Mouse (Mus musculus): ENCODE data around the gene Hephl1. TPM values are rescaled to one million over a fixed set of nuclear protein-coding genes. Genes with fewer than 3 reads are reported as not detected.

Gene Hephl1
- polyA plus RNA-seq (2015; fragmentation: Nextera tagmentation; extraction: Ambion mirVana): not detected in 2 replicates

DNA sequence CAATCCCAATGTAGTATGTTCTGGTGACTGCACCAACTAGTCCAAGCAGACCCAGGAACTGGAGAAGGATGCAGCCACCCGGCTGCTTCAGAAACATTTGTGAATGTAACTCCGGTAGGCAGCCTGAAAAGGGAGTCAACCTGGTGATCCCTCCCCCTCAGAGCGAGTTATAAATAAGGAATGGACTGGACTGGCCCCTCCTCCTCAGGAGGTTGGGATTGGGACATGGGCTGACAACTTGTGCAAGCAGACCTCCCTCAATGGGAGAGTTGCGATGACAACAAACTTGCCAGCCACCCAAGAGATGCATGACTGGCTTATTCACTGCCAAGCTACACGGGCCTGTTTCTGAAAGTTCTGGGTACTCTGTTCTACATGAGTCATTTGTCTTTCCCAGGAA, at the start of gene Hephl1:
TSS of gene Hephl1 (minus strand) at position 101 of the 400 bp plus-strand sequence.
- Histone ChIP-seq H3K4me1 (ENCODE audit: insufficient read depth, low read length) (no peaks in the 10 kb centered on the region), H3K4me2 (replicated peaks; ENCODE audit: low read depth, low read length) (no peak within 1 kb of the TSS), H3K4me3 (ENCODE audit: low read length) (no peak within 1 kb of the TSS), H3K36me3 (ENCODE audit: insufficient read depth, low read length) (no peaks in the 10 kb centered on the region), H3K27ac (ENCODE audit: low read length) (no peak within 1 kb of the TSS), H3K9me3 (ENCODE audit: low read length) (no peaks in the 10 kb centered on the region), H3K9ac (replicated peaks; ENCODE audit: low read length) (no peak within 1 kb of the TSS), H3K27me3 (ENCODE audit: insufficient read depth, low read length) (no peaks in the 10 kb centered on the region)
- WGBS: 71% methylated on average over 5 of the region's 5 CpGs
- ATAC-seq (ENCODE audit: low FRiP score, low TSS enrichment): no peak

DNA sequence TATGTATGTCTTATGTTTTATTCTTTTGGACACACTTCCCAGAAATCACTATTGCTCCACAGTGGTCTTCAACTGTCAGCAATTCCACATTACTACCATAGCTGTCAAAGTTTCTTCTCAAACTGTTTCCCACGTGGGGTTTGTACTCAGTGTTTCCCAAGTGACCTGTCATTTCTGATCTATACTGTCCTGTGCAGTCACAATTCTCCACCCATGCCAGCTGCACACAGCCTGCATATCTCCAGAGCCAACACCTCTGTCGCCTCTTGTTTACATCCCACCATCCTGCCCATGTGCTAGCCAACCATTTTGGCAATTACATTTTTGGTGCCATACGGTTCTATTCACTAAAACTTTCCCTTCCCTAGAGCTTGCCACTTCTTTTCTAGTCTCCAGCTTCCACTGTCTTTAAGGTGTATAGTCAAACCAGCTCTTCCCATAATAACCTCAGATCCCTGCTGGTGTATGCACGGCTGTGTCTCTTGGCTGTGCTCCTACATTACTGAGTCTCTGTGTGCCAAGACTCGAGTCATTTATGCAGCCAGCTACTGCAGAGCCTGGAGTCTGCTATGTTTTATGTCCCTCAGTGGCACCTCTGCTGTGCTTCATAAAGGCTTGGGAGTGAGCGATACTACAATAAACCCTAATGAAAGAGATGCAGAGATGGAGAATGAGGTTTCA, 37.5 kb upstream of the Hephl1 start:
- no peaks in the 10 kb centered on the region for H3K27me3 ChIP-seq (ENCODE audit: insufficient read depth, low read length)
- no peak overlapping the region for H3K4me2 ChIP-seq (replicated peaks; ENCODE audit: low read depth, low read length)
- WGBS: 73% methylated on average over 6 of the region's 6 CpGs
- no peak overlapping the region for H3K4me3 ChIP-seq (ENCODE audit: low read length)
- H3K36me3 ChIP-seq (ENCODE audit: insufficient read depth, low read length): no peaks in the 10 kb centered on the region
- no peak for ATAC-seq (ENCODE audit: low FRiP score, low TSS enrichment)
- H3K27ac ChIP-seq (ENCODE audit: low read length): no peak overlapping the region
- H3K4me1 ChIP-seq (ENCODE audit: insufficient read depth, low read length): no peaks in the 10 kb centered on the region
- no peaks in the 10 kb centered on the region for H3K9me3 ChIP-seq (ENCODE audit: low read length)
- H3K9ac ChIP-seq (replicated peaks; ENCODE audit: low read length): no peak overlapping the region

DNA sequence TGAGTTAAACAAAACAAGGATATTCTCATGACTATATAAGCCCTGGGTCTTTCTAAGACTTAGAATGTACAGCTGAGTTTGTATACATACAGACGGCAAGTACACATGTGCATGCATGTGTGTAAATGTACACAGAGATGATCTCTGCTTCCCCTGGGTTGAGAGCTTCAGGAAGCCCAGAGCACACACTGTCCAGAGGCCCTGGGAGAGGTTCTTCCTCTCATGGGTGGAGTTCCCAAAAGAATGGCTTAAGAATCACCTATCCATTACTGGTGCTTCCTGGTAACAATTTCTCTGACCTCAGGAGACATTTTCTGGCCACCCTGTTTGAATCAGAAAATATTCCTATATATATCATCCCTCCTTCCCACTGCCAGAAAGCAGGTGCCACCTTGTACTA, 28.6 kb upstream of the Hephl1 start:
- Histone ChIP-seq H3K4me1 (ENCODE audit: insufficient read depth, low read length) (no peaks in the 10 kb centered on the region), H3K4me3 (ENCODE audit: low read length) (no peak overlapping the region), H3K27me3 (ENCODE audit: insufficient read depth, low read length) (no peaks in the 10 kb centered on the region), H3K27ac (ENCODE audit: low read length) (no peak overlapping the region), H3K9me3 (ENCODE audit: low read length) (no peaks in the 10 kb centered on the region), H3K36me3 (ENCODE audit: insufficient read depth, low read length) (no peaks in the 10 kb centered on the region), H3K9ac (replicated peaks; ENCODE audit: low read length) (no peak overlapping the region), H3K4me2 (replicated peaks; ENCODE audit: low read depth, low read length) (no peak overlapping the region)
- ATAC-seq (ENCODE audit: low FRiP score, low TSS enrichment): no peak
- WGBS: 91% methylated on average over 1 of the region's 1 CpGs

DNA sequence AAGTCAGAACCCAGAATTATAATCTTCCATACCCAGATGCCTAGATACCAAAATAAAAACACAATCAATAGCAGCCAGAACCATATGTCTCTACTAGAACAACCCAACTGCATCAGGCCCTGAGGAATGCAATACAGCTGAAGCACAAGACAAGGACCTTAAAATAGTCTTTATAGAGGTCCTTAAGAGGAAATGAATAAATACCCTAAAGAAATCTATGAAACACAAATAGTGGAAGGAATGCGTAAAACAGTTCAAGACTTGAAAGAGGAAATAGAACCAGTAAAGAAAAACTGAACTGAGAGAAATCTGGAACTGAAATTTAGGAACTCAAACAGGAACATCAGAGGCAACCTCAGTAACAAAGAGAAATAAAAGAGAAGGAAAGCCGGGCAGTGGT, 14.0 kb upstream of the Hephl1 start:
- Histone ChIP-seq H3K36me3 (ENCODE audit: insufficient read depth, low read length) (no peaks in the 10 kb centered on the region), H3K27me3 (ENCODE audit: insufficient read depth, low read length) (no peaks in the 10 kb centered on the region), H3K4me2 (replicated peaks; ENCODE audit: low read depth, low read length) (no peak overlapping the region), H3K4me3 (ENCODE audit: low read length) (no peak overlapping the region), H3K27ac (ENCODE audit: low read length) (no peak overlapping the region), H3K9me3 (ENCODE audit: low read length) (no peaks in the 10 kb centered on the region), H3K9ac (replicated peaks; ENCODE audit: low read length) (no peak overlapping the region), H3K4me1 (ENCODE audit: insufficient read depth, low read length) (no peaks in the 10 kb centered on the region)
- 95% methylated on average over 2 of the region's 2 CpGs for WGBS
- no peak for ATAC-seq (ENCODE audit: low FRiP score, low TSS enrichment)

DNA sequence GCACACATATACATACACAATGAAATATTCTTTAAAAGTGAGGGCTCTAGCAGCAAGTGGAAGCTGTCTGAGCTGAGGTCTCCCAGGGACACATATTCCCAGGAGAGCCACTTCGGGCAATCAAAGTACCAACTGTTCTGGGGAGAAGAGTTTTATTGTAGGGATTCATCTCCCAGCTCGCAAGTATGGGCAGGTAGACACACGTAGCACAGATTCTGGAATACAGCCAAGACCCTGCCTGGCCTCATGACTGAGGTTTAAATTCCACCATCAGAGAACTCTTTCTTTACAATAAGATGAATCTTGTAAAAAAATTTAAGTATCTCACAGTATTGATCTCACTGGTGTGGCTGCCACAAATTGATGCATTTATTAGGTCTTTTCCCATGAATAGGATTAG, 10.5 kb upstream of the Hephl1 start:
- WGBS: 73% methylated on average over 3 of the region's 3 CpGs
- Histone ChIP-seq H3K4me1 (ENCODE audit: insufficient read depth, low read length) (no peaks in the 10 kb centered on the region), H3K9ac (replicated peaks; ENCODE audit: low read length) (no peak overlapping the region), H3K27me3 (ENCODE audit: insufficient read depth, low read length) (no peaks in the 10 kb centered on the region), H3K4me2 (replicated peaks; ENCODE audit: low read depth, low read length) (no peak overlapping the region), H3K36me3 (ENCODE audit: insufficient read depth, low read length) (no peaks in the 10 kb centered on the region), H3K4me3 (ENCODE audit: low read length) (no peak overlapping the region), H3K9me3 (ENCODE audit: low read length) (no peaks in the 10 kb centered on the region), H3K27ac (ENCODE audit: low read length) (no peak overlapping the region)
- ATAC-seq (ENCODE audit: low FRiP score, low TSS enrichment): no peak

DNA sequence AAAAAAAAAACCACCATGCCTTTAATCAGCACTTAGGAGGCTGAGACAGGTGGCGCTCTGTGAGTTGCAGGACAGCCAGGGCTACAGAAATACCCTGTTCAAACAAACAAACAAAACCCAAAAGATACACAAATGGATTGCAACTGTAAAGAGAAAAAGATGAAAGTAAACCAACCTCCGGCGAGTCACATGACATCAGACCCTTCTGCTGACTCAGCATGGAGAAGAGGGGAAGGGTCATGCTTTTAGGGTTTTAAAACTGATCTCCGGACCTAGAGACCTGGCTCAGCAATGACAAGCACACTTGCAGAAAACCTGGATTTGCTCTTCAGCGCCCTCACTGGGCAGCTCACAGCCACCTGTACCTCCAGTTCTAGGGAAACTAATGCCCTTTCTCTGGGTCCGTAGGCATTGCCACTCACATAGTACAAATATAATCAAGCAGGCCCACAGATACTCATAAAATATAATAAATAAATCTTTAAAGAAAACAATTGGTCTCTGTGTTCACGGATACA, 9.0 kb upstream of the Hephl1 start:
- ATAC-seq (ENCODE audit: low FRiP score, low TSS enrichment): no peak
- Histone ChIP-seq H3K9ac (replicated peaks; ENCODE audit: low read length) (no peak overlapping the region), H3K4me1 (ENCODE audit: insufficient read depth, low read length) (no peaks in the 10 kb centered on the region), H3K4me2 (replicated peaks; ENCODE audit: low read depth, low read length) (no peak overlapping the region), H3K9me3 (ENCODE audit: low read length) (no peaks in the 10 kb centered on the region), H3K27ac (ENCODE audit: low read length) (no peak overlapping the region), H3K36me3 (ENCODE audit: insufficient read depth, low read length) (no peaks in the 10 kb centered on the region), H3K4me3 (ENCODE audit: low read length) (no peak overlapping the region), H3K27me3 (ENCODE audit: insufficient read depth, low read length) (no peaks in the 10 kb centered on the region)
- WGBS: 52% methylated on average over 7 of the region's 7 CpGs

DNA sequence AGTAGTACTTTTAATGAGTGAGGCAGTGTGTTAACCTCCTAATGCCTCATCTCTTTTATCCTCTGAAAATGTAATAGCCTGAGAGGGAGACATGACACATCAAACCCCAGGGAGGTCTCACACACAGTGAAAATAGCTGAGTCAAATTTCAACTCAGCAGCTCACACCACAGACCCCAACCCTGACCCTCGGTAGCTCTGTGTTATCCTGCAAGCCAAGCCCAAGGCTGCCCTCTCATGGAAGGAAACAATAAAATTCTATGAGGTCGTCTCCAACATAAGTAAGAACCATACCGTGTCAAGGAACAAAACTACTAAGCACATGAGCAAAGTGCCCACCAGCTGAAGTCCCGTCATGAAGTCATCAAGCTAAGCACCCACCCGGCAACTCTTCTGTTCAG, 8.3 kb upstream of the Hephl1 start:
- no peak overlapping the region for H3K9ac ChIP-seq (replicated peaks; ENCODE audit: low read length)
- no peaks in the 10 kb centered on the region for H3K36me3 ChIP-seq (ENCODE audit: insufficient read depth, low read length)
- ATAC-seq (ENCODE audit: low FRiP score, low TSS enrichment): no peak
- H3K4me3 ChIP-seq (ENCODE audit: low read length): no peak overlapping the region
- 49% methylated on average over 5 of the region's 5 CpGs for WGBS
- H3K27me3 ChIP-seq (ENCODE audit: insufficient read depth, low read length): no peaks in the 10 kb centered on the region
- H3K4me2 ChIP-seq (replicated peaks; ENCODE audit: low read depth, low read length): no peak overlapping the region
- H3K4me1 ChIP-seq (ENCODE audit: insufficient read depth, low read length): no peaks in the 10 kb centered on the region
- H3K27ac ChIP-seq (ENCODE audit: low read length): no peak overlapping the region
- no peaks in the 10 kb centered on the region for H3K9me3 ChIP-seq (ENCODE audit: low read length)

DNA sequence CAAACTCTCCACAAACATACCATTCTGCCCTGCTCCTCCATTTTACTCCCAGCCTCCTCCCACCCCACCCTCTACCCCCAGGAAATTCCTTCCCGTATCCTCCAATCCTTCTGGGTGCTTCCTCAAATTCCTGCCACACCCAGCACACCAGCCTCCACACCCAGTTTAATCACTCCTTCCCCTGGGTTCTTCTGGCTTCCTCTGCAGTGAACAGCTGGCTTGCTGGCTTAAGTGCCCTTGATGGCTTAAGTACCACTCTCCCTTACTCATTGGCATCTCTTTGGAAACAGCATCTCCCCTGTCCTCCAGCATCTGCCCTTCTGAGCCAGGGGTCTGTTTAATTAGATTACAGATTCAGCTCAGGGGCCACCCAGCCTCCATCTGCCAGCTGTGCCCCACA, 7.6 kb upstream of the Hephl1 start:
- H3K36me3 ChIP-seq (ENCODE audit: insufficient read depth, low read length): no peaks in the 10 kb centered on the region
- no peaks in the 10 kb centered on the region for H3K9me3 ChIP-seq (ENCODE audit: low read length)
- H3K27ac ChIP-seq (ENCODE audit: low read length): no peak overlapping the region
- H3K4me1 ChIP-seq (ENCODE audit: insufficient read depth, low read length): no peaks in the 10 kb centered on the region
- H3K27me3 ChIP-seq (ENCODE audit: insufficient read depth, low read length): no peaks in the 10 kb centered on the region
- 35% methylated on average over 1 of the region's 1 CpGs for WGBS
- H3K9ac ChIP-seq (replicated peaks; ENCODE audit: low read length): no peak overlapping the region
- no peak overlapping the region for H3K4me3 ChIP-seq (ENCODE audit: low read length)
- ATAC-seq (ENCODE audit: low FRiP score, low TSS enrichment): no peak
- H3K4me2 ChIP-seq (replicated peaks; ENCODE audit: low read depth, low read length): no peak overlapping the region

DNA sequence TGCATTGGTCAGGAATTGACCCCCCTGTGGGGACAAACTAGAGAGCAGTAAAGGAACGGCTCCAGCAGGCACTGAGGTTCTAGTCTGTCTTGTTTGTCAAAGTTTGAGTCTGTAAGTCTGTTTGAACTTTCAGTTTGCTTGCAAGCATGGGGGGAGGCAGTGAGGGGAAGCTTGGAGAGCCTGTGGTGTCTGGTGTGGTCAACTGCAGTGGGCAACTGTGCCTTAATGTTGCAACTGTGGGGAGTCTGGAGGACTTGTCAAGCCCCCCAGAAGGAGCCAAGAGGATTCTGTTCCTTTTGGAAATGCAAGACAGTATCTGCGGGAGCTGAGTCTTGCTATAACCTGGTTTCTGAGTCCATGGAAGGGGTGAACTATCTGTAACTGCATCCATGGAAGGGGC, 4.3 kb upstream of the Hephl1 start:
- no peak overlapping the region for H3K4me3 ChIP-seq (ENCODE audit: low read length)
- no peak for ATAC-seq (ENCODE audit: low FRiP score, low TSS enrichment)
- WGBS: 88% methylated on average over 2 of the region's 2 CpGs

DNA sequence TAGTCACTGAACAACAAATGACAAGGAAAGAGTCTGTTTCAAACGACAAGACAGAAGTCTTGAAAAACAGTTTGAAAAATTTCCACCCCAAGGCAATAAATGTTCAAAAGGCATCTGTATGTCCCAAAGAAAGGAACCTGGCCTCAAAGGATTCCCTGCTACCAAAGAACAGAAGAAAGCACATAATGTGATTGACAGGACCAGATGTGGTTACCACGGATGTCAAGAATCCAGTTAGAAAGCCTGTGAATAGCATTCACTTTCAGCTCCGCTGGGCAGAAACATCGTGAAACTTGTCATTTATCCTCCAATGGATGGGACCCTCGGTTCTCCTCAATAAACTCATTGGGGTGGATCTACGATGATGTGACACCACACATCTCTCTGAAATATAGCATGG, 2.2 kb upstream of the Hephl1 start:
- WGBS: 64% methylated on average over 6 of the region's 6 CpGs

More for the DNA sequence above, 4.3 kb upstream of the Hephl1 start:
- Histone ChIP-seq H3K9me3 (ENCODE audit: low read length) (no peaks in the 10 kb centered on the region), H3K9ac (replicated peaks; ENCODE audit: low read length) (no peak overlapping the region), H3K27ac (ENCODE audit: low read length) (no peak overlapping the region), H3K4me1 (ENCODE audit: insufficient read depth, low read length) (no peaks in the 10 kb centered on the region), H3K27me3 (ENCODE audit: insufficient read depth, low read length) (no peaks in the 10 kb centered on the region), H3K36me3 (ENCODE audit: insufficient read depth, low read length) (no peaks in the 10 kb centered on the region), H3K4me2 (replicated peaks; ENCODE audit: low read depth, low read length) (no peak overlapping the region)

More for the DNA sequence above, 2.2 kb upstream of the Hephl1 start:
- Histone ChIP-seq H3K9me3 (ENCODE audit: low read length) (no peaks in the 10 kb centered on the region), H3K27me3 (ENCODE audit: insufficient read depth, low read length) (no peaks in the 10 kb centered on the region), H3K36me3 (ENCODE audit: insufficient read depth, low read length) (no peaks in the 10 kb centered on the region), H3K9ac (replicated peaks; ENCODE audit: low read length) (no peak overlapping the region), H3K27ac (ENCODE audit: low read length) (no peak overlapping the region), H3K4me1 (ENCODE audit: insufficient read depth, low read length) (no peaks in the 10 kb centered on the region), H3K4me2 (replicated peaks; ENCODE audit: low read depth, low read length) (no peak overlapping the region), H3K4me3 (ENCODE audit: low read length) (no peak overlapping the region)
- no peak for ATAC-seq (ENCODE audit: low FRiP score, low TSS enrichment)

Measured in kidney, embryonic 16.5 days (tissue).